Mouse (Mus musculus) gastrocnemius, postnatal 14 days (tissue): Measurements from ENCODE around the gene Tmem262. TPM values are rescaled to one million over a fixed set of nuclear protein-coding genes. Genes with fewer than 3 reads are reported as not detected.

Experiments used
- DNase-seq: peaks from one replicate; pipeline ENCODE4 v3.0.0; 2021; ENCODE audit warnings: mixed read lengths
- intact Hi-C: fragments of 180-260 bp; cut with DNase I; formaldehyde crosslinking; loops from one replicate; pipeline ENCODE4 v1.15.1; 2025; ENCODE audit warnings: low total_unique reads
- microRNA-seq, 2 experiments: library from miRNA; unstranded; fragments of <30 nt; microRNA quantifications; one replicate each; pipeline ENCODE4 v1.2.0; 2021
- total RNA-seq, 2 experiments: library from RNA; stranded (reverse); gene quantifications; 2 replicates each; pipeline ENCODE4 v1.2.3; 2021

The Tmem262 gene
- total RNA-seq, 2 experiments from 2014 or later, result not detected

DNA sequence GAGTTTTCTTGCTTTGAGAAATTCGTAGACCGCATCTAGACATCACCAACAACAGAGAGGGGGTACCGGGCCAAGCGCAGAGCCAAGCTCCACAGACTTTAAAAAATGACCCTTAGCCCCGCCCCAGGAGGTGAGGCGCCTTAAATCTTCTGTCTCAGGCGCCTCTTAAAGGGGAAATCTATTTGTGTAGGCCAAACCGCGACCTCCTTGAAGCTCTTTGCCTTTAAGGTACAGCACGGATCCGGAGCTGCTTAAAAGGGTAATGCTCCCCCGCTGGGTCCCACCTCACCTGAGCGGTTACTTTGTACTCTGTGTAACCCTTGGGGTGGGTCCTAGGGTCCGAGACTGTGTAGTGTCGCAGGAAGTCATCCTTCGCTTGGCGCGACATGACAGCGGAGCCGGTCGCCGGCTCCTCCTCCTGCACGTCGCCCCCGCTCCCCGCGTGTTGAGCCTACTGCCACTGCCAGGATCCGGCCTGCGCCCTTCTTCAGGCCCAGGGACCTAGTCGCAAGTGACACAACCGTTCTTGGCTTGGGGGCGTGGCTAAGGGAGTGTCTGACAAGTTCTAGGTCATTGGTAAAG, 48.0 kb downstream of the Tmem262 start, which contains the start of gene Snx15:
Gene Snx15, minus strand, starts transcription at position 545 of the 582 bp plus-strand sequence.
- intact Hi-C loops, result loop anchor here (10.0 kb wide), 1 partner anchor 163 kb away; the partner anchor contains the start of gene Pola2
- peak; percentile 96 for DNase-seq

Small RNA genes within 50 kb of the gene (microRNA-seq; reads per million reads assigned to microRNA genes)
- gene Mir6988, result 0.50 to 1.6 reads per million in 2 experiments

Other genes starting within 250 kb of the Tmem262 start
- 1 to 10 TPM; 7.1 to 7.7 TPM for gene Frmd8, start 204.8 kb upstream of the Tmem262 start, total RNA-seq
- 1 to 10 TPM; 2.1 to 2.3 TPM for gene Slc25a45, start 202.2 kb upstream of the Tmem262 start, total RNA-seq
- under 1 TPM; 0.42 to 0.66 TPM for gene Tigd3, start 185.9 kb upstream of the Tmem262 start, total RNA-seq
- 10 to 100 TPM; 71.9 to 78.2 TPM for gene Dpf2, start 167.0 kb upstream of the Tmem262 start, total RNA-seq
- 10 to 100 TPM; 14.4 to 18.3 TPM for gene Cdc42ep2, start 155.2 kb upstream of the Tmem262 start, total RNA-seq
- 10 to 100 TPM; 10.9 to 13.2 TPM for gene Pola2, start 115.8 kb upstream of the Tmem262 start, total RNA-seq
- gene Slc22a20, start 93.9 kb upstream of the Tmem262 start, total RNA-seq, result not detected
- gene Capn1, start 64.1 kb upstream of the Tmem262 start, total RNA-seq, result 10 to 100 TPM; 77.0 to 81.1 TPM
- 10 to 100 TPM; 13.5 to 15.9 TPM for gene Syvn1, start 33.5 kb upstream of the Tmem262 start, total RNA-seq
- gene Mrpl49, start 22.2 kb upstream of the Tmem262 start, total RNA-seq, result 10 to 100 TPM; 29.1 to 30.6 TPM
- gene Fau, start 22.2 kb upstream of the Tmem262 start, total RNA-seq, result 100 to 1,000 TPM; 481 to 546 TPM
- 1 to 10 TPM; 9.2 to 9.9 TPM for gene Znhit2, start 18.8 kb upstream of the Tmem262 start, total RNA-seq
- 1 to 10 TPM; 3.7 to 4.5 TPM for gene Tm7sf2, start 11.7 kb upstream of the Tmem262 start, total RNA-seq
- 10 to 100 TPM; 20.4 to 24.0 TPM for gene Vps51, start 2.8 kb upstream of the Tmem262 start, total RNA-seq
- gene Gm28374, start 2.2 kb downstream of the Tmem262 start, total RNA-seq, result not detected
- gene Zfpl1, start 4.9 kb downstream of the Tmem262 start, total RNA-seq, result 10 to 100 TPM; 11.9 to 14.6 TPM
- 1 to 10 TPM in 1 of 2 experiments, under 1 TPM in 1; 0.84 to 1.3 TPM for gene Cdca5, start 5.0 kb downstream of the Tmem262 start, total RNA-seq
- gene AC131692.1, start 14.4 kb downstream of the Tmem262 start, total RNA-seq, result not detected
- gene Naaladl1, start 25.7 kb downstream of the Tmem262 start, total RNA-seq, result not detected
- 10 to 100 TPM in 1 of 2 experiments, 1 to 10 TPM in 1; 8.8 to 14.4 TPM for gene Sac3d1, start 38.6 kb downstream of the Tmem262 start, total RNA-seq
- 10 to 100 TPM in 1 of 2 experiments, 1 to 10 TPM in 1; 8.2 to 11.9 TPM for gene Snx15, start 48.3 kb downstream of the Tmem262 start, total RNA-seq
- gene Batf2, start 61.0 kb downstream of the Tmem262 start, total RNA-seq, result under 1 TPM in 1 of 2 experiments, not detected in 1; 0.20 TPM
- gene Arl2, start 61.5 kb downstream of the Tmem262 start, total RNA-seq, result 10 to 100 TPM; 53.4 to 55.4 TPM
- gene Majin, start 104.4 kb downstream of the Tmem262 start, total RNA-seq, result not detected
- not detected for gene Gpha2, start 146.3 kb downstream of the Tmem262 start, total RNA-seq
- gene Ppp2r5b, start 155.8 kb downstream of the Tmem262 start, total RNA-seq, result 10 to 100 TPM; 22.4 to 24.7 TPM
- gene Atg2a, start 161.6 kb downstream of the Tmem262 start, total RNA-seq, result 10 to 100 TPM; 12.7 to 14.6 TPM
- 10 to 100 TPM; 40.5 to 50.8 TPM for gene Ehd1, start 196.7 kb downstream of the Tmem262 start, total RNA-seq
- 1 to 10 TPM; 3.4 to 3.9 TPM for gene Cdc42bpg, start 226.4 kb downstream of the Tmem262 start, total RNA-seq